Mouse (Mus musculus): ENCODE measurements around the gene Slc6a13. TPM values are rescaled to one million over a fixed set of nuclear protein-coding genes. Genes with fewer than 3 reads are reported as not detected.

Gene Slc6a13
- total RNA-seq, 1 experiment from 2014 or later = 1.4 TPM

DNA sequence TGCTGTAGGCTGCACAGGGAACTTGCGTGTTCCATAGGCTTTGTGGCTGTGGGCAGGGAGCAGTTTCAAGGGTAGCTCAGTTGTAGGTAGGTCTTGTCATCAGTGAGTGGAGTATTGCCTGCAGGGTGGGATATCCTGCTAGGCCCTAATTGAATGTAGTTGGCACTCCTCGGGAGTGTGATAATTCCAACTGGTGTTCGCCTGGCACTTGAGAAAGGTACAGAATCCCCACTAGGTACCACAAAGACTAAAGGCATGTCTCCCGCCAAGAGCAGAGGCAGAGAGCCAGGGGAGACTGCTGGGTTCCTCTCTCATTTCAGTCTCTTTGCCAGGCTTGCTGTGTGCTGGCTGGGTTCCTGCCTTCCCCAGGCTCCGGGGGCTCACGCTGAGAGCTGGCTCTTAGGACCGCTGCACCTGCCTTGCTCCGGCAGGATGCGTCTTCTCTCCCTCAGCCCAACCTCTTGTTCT, 28.4 kb downstream of the Slc6a13 start:
- DNase-seq = no peak

DNA sequence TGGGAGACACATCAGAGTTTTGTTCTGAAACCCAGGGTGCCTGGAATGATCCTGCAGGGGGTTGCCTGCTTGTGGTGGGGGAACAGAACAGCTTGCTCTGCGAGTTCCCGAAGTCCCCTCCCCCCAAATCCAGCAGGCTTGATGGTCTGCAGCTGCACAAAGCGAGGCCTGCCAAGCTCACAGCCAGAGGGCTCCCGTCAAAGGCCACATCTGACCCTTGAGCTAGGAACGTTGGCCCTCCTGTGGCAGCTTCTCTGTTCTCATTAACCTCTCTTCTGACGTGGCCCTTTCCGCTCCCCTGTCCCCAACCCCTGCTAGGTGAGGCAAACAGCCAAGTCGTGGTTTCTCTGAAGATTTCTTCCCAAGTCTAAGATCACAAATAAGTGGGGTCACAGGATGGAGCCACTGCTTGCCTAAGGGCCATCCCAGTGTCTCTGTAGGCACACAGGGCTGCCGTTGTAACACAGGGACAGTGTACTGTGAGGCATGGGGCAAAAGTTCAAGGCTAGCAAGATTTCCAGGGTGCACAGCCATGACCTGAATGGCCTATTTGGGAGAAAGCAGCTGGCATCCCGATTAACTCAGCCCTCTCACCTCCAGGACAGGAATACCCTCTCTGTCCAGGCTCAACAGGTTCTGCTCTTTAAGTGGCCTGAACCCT, 30.0 kb downstream of the Slc6a13 start:
- DNase-seq = no peak

DNA sequence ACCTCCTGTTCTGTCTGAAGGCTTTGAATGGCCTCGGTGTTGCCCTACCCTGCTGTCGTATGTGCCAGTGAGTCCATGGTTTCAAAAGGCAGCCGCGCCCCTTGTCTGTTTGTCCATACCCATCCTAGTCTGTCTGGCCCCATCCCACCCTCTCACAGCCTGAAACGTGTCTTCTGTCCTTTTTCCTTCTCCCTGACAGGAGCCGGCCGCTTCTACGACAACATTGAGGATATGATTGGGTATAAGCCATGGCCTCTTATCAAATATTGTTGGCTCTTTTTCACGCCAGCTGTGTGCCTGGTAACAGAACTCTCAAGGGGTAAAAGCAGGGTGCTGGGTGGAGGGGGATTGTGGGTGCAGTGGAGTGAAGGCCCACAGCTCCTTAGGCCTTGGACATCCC, 35.8 kb downstream of the Slc6a13 start:
- DNase-seq = no peak

DNA sequence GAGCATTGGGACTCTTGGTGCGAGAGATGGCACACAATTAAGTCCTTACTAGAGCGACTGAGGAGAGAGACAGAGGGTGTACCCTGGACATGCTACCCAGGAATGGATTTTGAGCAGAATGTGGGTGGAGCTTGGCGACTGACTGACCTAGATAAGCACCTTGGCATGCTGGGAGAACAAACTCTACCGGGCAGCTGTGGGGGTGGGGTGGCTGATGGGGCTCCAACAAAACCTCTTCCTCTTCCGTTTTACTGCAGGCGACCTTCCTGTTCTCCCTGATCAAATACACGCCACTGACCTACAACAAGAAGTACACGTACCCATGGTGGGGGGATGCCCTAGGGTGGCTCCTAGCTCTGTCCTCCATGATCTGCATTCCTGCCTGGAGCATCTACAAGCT, 36.5 kb downstream of the Slc6a13 start:
- DNase-seq = no peak

DNA sequence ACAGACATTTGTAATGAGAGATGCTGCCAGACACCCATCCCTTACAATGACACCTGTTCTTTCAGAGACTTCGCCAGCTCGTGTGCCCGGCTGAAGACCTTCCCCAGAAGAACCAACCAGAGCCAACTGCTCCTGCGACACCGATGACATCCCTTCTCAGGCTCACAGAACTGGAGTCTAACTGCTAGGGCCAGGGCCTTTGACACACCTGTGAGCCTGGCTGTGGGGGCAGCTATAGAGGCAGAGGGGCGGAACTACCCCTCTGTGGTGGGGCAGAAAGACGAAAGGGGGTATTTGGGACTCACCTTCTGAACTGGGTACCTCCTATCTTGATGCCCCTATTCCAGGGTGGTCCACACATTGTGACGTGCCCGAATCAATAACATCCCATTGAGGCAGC, 37.2 kb downstream of the Slc6a13 start:
- DNase-seq = no peak

DNA sequence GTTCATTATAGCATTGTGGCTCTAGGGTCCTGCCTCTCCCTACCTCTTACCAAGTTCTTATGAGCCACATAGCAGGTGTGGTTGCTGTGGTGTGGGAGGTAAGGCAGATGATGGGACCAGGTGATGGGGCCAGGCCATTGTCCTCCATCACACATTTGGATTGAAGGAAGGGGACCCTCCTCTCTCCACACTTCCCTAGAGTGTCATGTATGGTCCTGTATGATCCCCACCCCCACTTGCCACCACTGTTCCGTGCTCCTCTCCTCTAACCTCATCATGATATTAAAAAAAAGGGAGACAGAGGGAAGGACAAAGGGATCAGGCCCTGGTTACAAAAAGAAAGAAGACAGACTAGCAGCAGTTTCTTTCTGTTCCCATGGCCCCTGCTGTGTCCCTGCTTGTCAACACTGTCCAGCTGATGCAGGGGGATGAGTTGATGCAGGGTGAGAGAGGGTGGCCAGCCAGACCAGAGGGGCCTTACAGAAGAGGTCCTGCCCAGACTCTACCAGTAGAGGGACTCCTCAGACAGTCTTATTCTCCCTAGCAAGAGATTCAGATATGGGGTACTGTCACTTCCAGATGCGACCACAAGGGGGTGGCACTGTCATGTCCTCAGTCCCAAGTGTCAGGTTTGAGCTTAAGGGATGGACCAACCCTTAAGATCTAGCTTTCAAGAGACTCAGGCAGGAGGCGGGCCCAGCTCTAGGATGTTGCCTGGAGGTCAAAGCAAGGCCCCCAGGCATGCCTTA, 37.9 kb downstream of the Slc6a13 start:
- peak; percentile 77 for DNase-seq

DNA sequence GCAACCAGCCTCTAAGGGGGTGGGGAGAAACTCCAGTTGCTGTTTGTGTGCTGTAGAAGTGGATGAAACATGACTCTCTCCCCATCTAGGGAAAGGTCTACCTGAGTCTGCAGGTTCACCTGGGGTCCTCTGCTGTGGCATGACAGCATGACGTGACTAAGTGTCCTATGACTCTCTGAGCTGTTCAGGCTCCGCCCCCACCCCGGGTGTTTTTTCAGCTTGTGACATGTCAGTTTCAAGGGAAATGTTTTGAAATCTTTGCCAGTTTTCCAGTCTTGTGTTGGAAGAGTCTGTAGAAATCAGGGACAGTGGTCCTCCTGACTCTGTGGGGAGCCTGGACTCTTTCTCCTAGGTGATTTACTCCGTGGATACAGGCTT, 38.5 kb downstream of the Slc6a13 start:
- no peak for DNase-seq

DNA sequence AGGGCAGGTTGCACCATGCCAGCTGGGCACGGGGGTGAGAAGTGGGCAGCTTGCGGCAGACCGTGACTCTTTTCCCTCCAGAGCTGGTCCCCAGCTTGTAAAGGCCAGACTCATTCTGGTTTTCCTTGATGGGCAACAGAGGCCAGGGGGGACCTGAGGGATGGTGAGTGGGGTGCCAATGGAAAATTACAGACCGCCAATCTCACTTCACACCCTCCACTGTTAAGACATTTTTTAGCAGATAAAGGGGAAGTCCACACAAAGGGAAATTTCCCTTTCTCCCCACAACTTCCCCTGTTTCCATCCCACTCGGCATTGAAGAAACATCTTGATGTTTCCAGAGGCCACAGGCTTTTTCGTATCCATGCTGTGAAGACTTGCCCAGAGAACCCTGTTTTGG, 41.6 kb downstream of the Slc6a13 start:
- no peak for DNase-seq

DNA sequence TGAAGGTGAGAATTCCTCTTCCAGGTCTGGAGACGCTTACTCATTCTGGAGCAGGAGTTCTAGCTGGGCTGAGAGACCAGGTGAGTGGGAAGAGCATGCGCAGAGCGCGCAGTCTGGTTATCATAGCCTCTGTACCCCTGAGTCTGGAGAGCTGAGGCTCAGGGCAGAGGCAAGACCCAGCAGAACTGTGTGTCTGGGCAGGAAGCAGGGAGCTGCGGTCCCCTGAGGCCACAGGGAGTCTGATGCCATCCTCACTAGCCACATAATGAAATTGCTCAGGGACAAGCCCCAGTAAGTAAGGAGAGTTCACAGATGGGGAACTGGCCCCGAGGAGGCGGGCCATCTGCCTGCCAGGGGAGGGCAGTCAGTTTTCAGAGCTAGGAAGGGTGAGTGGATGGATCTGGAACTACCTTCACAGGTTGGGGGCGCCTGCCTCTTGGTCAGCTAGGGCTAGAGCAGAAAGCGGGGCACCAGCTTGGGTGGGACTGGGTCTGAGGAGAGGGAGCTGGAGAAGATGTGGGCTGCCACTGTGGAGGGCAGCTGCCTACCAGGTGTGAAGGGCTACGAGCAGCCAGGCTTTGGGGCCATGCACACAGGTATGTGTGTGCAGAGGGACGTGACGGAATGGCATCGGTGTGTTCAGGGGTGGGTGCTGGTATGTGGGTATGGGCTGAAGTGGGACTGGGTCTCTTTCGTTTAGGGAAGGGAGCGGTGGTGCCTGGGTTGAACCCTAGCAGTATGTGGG, 43.2 kb downstream of the Slc6a13 start, which contains the start of gene Slc6a12:
Gene Slc6a12 (plus strand): TSS at position 51 of the 745 bp plus-strand sequence.
- no peak for DNase-seq

DNA sequence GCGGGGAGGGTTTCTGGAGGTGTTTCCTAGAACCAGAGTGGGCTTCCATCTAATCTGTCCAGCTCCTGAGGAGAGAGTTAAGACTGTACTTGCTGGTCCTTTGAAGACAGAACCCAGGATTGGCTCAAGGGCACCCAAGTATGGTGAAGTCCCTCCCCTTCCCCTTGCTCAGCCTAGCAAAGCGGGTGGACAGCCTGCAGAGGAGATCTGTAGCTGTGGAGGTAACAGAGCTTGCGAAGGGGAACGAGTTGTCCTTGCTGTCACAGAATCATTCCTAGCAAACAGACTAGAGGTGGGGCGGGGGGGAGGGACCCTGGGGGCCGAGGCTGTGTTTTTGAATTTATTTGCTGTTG, 43.7 kb downstream of the Slc6a13 start:
- DNase-seq = no peak

DNA sequence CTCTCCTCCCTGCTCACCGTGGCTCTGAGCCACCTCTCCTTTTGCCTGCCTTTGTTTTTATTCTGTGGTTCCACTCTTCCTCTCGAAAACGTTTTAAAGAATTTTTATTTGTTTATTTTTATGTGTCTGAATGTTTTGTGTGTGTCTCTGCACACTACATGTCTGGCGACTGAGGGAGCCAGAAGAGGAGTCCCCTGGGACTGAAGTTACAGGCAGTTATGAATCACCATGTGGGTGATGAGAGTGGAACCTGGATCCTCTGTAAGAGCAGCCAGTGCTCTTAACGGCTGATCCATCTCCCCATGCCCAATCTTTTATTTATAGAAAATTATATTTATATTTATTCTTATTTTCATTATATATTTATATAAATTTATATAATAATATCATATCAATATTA, 44.3 kb downstream of the Slc6a13 start:
- no peak for DNase-seq

DNA sequence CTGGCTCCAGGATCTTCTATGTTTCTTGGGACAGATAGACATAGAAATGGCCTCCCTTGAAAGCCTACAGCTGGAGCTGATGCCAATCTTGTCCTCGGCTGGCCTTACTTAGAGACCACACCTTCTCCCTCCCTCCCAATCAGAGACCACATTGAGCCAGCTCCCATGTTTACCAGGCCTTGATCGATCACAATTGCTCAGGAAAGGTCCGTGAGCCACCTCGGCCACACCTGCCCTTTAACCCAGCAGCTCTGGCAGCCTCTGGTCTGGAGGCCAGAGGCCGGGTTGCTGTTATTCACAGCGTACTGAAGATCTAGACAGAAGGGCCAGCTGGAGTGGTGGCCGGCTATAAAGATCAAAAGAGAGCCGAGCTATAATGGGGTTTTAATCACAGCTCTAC, 46.4 kb downstream of the Slc6a13 start:
- DNase-seq = no peak

DNA sequence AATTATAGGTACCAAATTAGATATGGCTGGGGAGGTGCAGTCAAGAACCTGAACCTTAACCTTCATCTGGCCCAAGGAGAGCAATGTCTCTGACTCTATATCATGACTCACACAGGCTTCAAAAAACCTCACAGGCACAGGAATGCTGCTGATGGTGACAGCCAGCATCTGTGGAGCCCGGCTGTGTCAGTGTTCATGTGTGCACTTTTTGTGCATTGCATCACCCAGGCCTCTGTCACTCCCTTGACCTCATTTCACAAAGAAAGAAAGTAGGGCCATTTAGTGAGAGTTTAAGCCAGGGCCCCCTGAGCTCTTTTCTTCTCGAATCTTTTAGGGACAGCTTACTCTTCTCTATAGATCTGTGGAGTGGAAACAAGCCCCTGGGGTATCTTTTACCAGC, 52.2 kb downstream of the Slc6a13 start:
- peak; percentile 27 for DNase-seq

DNA sequence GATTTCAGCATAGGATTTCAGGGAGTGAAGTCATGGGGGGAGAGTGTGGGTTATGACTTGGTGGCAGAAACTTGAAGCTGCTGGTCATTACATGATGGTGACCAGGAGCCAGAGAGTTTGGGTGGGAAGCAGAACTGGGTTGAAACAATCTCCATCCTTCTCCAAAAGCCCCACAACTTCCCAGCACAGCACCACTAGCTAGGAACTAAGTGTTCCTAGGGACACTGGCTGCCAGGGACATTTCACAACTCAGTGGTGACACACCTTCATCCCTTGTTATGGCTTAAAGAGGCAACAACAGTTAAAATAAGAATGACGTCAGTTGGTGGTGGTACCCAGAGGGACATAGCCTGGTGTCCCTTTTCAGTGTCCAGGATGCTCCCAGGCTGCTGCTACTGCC, 56.0 kb downstream of the Slc6a13 start:
- no peak for DNase-seq

DNA sequence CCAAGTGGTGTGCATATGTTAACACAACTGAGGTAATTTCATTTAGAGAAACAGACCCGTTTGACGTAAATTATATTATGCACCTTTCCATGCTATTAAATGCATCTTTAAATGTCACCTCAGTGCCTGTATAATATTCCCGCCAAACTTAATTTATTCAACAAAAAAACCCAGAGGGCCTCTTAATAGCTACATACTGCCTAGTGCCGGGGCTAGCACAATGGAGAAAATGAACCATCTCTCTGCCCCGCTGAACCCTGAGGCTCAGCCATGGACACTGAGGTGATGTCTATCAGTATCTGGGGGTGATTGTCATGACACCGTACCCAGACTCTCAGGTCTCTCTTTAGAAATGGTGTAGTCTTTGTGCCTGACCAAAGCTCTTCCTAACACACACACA, 57.2 kb downstream of the Slc6a13 start:
- no peak for DNase-seq

DNA sequence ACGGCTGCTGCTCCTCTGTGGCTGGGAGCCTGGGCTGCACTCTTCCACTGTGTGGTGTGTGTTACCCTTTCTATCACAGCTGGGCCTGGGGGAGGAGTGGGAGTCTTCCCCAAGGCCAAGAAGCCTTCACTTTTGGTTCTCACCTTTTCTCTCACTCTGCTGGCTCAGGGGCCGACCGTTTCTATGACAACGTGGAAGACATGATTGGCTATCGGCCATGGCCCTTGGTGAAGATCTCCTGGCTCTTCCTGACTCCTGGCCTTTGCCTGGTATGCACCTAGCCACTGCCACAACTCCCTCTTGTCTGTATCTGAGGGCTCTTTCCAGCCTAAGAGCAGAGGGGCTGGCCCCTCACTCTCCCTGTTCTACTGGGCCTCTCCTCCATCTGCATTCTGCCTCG, 63.0 kb downstream of the Slc6a13 start:
- DNase-seq = no peak

DNA sequence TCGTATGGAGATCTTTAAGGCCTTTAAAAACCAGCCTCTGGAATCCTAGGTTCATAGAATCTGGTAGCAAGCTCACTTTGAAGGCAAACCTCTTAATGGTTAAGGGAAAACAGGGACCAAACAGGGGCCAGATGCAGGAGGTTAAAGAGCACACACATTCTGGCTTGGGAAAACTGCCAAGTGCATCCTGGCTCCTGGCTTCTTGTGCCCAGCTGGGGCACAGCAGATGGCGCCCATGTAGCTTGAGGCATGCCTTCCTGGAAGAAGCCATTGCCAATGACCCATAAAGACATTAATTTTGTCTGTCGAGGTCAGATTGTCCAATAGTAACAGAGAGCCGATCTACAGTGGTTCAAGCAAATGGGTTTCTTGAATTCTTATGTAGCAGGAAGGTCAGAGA, 63.9 kb downstream of the Slc6a13 start:
- DNase-seq = no peak

DNA sequence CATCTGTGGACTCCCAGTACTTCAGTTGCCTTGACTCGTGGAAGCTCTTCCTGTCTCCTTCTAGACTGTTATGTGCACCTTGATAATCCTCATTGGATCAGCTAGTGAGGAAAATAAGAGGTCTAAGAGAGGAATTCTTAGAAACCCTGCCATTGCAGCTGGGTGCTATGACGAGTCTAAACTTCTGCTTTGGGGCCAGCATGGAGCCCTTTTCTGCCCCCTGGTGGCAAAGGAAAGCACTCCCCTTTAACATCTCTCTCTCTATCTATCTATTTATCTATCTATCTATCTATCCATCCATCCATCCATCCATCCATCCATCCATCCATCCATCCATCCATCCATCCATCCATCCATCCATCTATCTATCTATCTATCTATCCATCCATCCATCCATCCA, 66.5 kb downstream of the Slc6a13 start:
- DNase-seq = peak; percentile 59

DNA sequence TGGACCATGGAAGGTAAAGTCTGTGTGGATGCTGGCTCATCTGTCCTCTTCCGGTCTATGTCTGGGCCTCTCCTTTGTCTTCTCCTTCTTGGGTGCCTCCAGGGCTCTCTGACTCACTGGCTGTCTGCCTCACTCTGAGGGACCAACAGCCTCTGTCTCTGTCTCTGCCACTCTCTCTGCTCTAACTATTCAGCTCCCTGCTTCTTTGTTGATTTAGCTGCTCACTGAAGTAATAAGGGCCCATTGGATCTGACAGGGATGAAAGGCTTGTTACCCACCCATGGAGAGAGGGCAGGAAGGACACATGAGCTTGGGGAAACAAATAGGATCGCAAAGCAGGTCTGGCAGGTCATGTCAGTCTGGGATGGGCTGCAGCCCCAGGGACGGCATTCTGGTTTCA, 67.1 kb downstream of the Slc6a13 start:
- no peak for DNase-seq

DNA sequence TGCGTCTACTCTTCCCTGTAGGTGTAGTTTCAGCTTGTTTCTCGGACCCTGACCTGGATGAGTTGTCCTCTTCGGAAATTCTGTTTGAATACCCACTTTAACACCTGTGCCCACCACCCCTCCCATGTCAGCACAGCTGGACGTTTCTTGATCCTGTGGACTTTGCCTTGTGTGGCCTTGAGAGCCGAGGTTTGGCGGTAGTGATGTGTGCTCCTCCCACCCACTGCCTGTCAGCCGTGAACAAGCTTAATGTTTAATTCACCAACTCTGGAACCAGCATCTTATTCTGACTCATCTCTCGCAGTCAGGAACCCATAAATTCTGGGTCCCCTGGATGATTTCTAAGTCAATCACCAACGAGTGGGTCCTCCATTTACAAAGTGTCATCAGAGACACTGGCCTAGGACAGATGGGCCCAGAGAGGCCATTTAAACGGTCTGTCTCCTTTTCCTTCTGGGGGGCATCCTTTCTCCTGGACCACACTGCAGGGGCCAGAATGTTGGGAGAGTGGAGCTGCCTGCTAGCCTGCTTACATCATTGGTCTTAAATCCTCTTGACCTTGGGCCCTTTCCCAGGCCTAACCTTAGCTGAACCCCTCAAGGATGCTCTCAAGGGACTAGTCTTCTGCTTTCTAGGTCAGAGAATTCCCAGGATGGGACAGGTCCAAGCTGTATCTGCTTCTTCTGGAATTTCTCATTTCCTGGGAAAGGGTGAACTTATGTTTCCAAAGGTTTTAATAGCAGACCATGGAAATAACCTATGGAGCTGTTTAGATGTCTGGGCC, 71.4 kb downstream of the Slc6a13 start:
- DNase-seq = no peak

DNA sequence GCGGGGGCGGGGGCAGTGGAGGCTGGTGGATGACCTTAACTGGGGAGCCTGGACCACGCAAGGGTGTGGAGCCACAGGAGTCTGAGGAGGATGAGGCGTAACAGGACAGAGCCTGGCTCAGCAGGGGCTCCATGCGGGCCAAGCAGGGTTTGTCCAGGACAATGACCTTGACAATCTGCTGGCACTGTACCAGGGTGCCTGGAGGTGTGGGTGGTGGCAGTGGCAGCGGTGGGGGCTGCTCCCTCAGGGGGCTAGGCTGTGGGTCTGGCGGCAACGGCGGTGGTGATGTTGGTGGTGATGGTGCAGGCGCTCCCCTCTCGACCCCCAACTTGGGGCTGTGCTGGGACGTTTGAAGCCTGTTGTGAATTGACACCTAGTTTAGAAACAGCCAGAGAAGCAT, 76.1 kb downstream of the Slc6a13 start:
- peak; percentile 33 for DNase-seq

DNA sequence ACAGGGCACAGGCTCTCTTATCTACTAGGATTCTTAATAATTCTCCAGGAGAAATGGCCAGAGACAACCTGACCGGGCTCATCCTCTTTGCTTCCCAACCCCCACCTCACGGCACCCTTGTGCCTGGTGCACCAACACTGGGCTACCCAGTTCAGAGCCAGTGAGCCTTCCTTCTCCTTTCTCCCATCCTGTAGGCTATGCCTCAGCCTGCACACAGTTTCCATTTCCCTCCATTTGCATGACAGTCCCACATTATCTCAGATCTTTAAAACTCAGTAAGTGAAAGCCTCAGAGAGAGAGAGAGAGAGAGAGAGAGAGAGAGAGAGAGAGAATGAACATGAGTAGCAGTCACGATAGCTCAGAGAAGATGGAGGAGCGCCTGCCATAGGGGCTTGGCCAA, 78.2 kb downstream of the Slc6a13 start:
- no peak for DNase-seq

DNA sequence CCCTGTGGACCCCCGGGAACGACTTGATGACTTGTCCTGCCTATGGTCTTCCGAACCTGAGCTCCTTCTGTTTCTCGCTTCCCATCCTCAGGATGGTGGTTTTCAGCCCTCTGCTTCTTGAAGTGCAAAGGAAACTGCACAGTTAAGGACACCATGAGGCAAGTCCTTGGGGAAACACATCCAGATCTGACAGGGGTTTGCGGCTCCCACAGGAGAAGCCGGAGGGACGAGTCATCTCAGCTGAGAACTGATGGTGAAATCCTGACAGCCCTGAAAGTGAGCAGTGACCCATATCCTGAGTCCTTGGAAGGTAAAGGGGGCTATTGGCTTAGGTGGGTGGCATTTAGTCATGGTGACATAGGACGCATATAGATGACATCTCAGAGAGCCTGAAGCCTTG, 80.5 kb downstream of the Slc6a13 start:
- no peak for DNase-seq

Data from adrenal gland, postnatal 25 days (tissue).